Mouse (Mus musculus) liver, adult 2 months (tissue): ENCODE measurements at regions not wholly inside any gene's neighbourhood (a gene's known extent, or its start where the extent isn't known, plus 50 kb on each side); places are given as distances from the start of the nearest gene placed in this dataset.

Source experiments
- CTCF ChIP-seq: fragments of 200-500 bp; IDR thresholded peaks from 2 replicates; pipeline ENCODE4 v1.5.1; 2011; ENCODE audit warnings: low read depth, low read length, control low read depth
- POLR2A ChIP-seq: fragments of 200-500 bp; IDR thresholded peaks from 2 replicates; pipeline ENCODE4 v1.6.1; 2011; ENCODE audit warnings: low read length, control low read depth; ENCODE audit not compliant: insufficient read depth; ENCODE audit errors: extremely low read depth

- TF ChIP-seq POLR2A: no peak
- TF ChIP-seq CTCF: no peak
Observed at GRCm38 (mm10) chr4:100683757-100684156, 92.7 kb upstream of the Cachd1 start.
